Mouse (Mus musculus) left cerebral cortex, adult 9 months (tissue): ENCODE results near the gene Smyd3.
"Not testable (repeated sequence)": the region's sequence is repeated elsewhere in the genome, so short reads cannot be mapped to it uniquely, and the experiment has no call there.

Source experiments
- DNase-seq, 2 experiments: peaks; one replicate each; pipeline ENCODE4 v3.0.0; 2022; ENCODE audit warnings: low spot score in 2 of 2

Smyd3 gene

DNA sequence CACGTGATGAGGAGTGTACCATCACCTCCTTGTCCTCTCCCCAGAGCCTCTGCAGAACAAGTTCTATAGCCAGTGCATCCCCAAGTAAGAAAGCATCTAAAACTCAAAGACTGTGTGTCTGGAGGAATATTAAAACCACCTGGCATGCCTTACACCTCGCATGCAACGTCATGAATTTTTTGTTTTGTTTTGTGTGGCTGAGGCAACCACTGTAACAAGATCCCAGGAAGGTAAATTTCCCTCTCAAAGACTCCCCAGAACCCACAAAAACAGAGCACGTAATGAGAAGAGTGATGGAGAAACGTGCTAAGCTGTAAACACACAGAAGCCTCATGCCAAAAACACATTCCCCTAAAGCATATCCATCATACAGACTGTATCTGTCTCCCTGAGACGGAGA, 222.2 kb downstream of the Smyd3 start:
- no peak for DNase-seq

DNA sequence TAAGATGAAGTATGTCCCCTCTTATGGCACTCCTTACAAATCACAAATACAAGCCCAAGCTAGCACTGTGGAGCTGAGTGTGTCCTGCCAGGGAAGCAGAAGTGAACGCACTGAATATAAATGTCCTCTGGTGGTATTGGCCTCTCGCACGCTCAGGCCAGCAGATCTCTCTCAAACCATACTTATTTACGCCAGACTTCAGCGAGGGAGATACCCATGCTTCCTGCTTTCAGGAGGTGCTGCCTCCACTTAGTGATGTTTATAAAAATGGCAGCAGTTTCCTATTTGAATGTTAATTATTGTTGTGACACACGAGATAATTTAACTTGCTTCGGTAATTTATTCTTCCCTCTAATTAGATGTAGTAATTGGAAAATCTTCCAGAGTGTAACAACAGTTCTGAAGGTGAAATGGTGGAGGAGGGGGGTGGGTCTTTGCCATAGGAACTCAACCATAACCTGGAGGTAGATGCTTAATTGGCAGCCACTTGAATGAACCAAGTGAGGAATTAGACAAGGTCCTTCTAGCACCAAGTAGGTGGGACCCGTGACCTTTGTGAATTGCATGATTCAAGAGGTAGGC, 224.0 kb downstream of the Smyd3 start:
- no peak for DNase-seq

DNA sequence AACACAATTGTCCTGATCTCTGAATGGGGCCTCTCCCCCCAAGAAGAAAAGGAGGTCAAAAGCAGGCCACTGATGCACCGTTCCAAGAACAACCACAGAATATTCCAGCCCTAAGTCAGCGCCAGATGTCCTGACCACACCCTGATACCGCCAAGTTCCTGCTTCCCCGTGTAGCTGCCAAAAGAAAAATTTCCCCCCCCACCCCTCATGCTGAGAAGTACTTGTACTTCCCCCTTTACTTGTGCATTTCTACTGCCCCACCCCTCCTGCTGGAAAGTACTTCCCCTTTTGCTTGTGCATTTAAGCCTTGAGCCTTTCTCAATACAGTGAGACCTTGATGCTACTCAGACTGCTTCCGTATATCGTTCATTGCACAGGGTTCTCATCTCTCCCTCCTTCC, 227.7 kb downstream of the Smyd3 start:
- not testable (repeated sequence) for DNase-seq

DNA sequence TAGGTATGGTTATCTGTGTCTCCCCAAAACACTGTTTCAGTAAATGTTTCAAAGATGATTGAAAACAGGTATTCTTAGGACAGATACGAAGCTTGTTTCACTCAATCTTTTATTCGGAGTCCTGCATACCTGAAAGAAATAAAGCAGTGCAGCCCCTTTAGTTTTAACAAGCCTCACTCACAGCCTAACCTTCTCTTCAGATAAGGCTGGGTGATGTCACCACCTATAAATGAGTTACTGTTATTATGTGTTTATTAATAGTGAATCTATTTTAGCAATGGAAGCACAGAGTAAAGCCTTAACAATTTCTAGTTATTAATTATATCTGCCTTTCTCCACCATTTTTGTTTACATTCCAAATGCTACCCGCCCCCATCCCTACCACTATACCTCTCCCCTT, 228.1 kb downstream of the Smyd3 start:
- no peak for DNase-seq

DNA sequence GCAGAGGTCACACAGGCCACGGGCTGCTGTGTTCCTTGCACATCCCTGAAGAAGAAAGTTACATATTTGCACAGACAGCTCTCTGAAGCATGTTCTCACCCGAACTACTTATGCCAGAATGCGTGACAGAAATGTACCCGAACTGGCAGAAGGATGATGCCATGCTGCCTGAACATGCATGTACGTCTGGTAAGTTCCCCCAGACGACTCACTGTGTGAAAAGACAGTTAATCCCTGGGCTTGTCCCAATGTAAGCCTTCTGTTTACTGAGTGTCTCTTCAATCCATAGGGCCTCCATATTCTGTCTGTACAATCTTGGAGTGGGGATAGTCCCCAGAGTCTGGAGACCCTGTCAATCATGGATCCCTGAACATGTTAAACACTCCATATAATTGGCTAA, 231.1 kb downstream of the Smyd3 start:
- DNase-seq = no peak

DNA sequence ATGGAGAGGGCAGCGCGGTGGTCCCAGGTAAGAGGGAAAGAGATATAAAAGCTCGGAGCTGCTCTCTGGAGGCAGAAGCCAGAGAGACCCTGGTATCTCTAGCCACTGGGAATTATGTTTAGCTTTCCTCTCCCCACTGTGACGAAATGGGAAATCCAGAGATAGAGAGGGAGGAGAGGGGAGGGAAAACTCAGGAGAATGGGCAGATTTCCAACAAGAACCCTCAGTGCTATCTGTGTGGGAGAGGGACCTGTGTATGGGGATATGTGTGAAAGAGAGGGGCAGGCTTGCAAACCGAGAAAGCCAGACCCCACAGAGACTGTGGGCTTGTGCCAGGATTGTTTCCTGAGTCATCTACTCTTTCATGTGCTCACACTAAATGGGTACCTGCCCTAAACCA, 235.0 kb downstream of the Smyd3 start:
- DNase-seq = no peak

DNA sequence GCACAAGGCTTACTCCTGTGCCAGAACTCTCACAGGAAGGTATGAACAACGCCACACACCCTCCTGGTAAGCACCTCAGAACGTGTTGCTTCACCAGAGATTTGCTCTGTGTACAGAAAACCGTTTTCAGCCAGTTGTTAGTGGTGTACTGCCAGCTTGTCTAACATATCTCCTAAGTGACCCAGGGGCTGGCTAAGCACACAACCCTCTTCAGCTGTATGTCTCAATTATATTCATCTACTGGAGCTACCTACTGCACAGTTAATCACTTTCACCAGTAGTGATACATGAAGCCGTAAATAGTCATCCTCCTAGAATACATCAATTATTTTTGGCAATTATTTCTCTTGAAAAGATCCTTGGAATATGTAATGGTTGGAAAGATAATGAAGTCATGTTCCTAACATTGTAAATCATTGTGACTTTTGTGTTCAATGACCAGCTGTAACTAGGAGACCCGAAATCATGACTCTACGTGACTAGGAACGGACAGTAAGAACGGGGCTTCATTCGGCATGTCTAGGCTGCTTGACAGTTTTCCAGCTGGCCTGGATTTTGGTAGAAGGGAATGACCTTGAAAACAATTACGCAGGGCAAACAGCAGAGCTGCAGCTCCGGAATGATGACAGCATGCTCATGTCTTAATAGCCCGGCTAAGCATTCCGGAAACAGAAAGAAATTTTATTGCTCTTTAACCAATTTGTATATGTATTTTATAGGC, 236.3 kb downstream of the Smyd3 start:
- DNase-seq = no peak

DNA sequence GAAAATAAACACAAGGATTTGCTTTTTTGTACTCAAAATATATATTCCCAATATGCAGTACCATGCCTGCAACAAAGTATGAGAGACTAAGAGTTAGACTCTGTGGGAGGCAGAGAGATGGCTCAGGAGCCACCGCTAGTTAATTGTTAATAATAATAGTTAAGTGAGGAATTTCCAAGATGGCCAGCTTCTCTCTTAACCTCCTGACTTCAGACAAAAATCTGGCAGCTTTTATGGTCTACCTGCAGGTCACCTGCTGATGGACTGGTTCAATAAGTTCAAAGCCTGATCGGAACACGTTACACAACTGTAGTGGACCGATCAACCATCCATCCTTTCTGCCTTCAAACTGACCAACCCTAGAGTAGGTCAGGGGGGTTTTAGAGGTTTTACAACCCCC, 238.7 kb downstream of the Smyd3 start:
- DNase-seq = no peak

DNA sequence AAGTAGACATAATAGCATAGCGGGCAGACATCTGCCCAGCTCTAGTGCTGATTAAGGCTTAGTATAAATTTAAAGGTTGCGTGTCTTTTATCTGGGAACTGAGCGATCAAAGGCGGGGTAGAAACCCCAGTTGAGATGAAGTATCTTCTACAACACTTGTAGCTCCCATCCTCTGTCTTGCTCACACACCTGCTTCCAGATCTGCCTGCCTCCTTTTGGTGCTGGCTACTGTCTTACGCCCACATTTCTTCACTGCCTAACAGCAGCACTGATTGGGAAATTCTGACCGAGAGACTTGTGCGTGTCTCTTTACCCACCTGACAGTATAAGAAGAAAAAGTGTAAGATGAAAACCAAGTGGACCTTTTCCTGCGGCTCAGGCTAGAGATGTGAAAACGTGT, 240.5 kb downstream of the Smyd3 start:
- DNase-seq = no peak

DNA sequence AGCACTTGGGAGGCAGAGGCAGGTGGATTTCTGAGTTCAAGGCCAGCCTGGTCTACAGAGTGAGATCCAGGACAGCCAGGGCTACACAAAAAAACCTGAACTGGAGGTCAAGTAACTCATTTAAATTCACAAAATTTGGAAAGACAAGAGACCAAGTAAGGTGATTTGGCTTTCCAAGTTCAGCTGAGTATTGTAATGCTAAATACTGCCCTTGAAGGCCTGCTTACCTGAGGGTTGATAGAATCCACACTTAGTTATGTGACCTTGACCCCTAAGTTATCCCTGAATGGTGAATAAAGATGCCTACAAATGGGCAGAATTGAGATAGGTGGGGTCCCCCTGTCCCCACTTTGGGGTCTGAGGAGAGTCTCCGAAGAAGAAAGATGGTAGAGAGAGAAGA, 241.0 kb downstream of the Smyd3 start:
- no peak for DNase-seq

DNA sequence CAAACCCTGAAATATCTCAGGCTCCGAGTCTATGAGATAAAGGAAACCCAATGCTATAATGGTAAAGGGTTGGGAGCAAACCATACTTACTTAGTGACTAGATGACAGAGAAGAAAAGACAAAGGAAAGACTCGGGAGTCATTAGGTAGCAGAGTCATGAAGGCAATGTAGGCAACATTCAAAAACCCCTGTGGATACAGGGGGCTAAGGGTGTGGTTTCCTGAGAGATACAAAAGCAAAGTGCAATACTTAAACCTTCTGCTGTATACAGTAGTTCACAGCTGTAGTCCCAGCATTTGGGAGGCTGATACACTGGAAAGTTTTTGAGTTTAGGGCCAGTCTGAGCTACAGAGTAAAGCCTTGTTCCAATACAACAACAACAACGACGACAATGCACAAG, 244.9 kb downstream of the Smyd3 start:
- DNase-seq = no peak

DNA sequence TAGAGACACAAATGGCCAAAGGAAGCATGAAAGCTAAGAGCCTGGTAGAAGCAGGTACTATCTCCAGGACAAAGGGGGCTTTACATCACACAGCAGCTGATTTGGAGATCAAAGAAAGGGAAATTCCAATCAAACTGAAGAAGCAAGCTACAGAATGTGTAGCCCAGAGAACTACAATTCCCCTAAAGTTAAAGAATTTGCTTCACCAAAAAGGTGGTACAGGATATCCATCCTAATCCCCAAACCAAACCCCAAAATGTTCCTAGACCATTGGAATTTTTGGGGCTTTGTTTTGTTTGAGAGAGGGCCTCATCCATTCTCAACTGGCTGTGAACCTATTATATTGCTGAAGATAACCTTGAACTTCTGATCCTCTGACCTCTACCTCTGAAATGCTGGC, 245.5 kb downstream of the Smyd3 start:
- DNase-seq = no peak

DNA sequence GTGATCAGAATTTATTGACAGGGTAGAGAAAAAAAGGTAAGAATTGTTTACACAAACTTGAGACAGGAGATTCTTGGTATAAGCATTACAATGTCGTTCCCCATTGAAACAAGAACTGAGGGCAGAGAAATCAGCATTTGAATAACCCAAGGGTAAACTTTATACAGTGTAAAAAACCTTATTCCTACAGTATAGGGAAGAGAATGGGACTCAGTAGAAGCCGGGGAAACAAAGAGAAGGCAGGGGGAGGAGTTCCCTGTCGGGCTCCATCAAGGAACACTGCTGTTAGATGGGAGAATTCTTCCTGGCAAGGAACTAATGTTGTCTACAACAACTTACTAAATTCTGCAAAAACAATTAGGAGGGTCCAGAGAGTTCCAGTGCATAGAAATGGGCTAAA, 250.9 kb downstream of the Smyd3 start:
- DNase-seq = no peak

DNA sequence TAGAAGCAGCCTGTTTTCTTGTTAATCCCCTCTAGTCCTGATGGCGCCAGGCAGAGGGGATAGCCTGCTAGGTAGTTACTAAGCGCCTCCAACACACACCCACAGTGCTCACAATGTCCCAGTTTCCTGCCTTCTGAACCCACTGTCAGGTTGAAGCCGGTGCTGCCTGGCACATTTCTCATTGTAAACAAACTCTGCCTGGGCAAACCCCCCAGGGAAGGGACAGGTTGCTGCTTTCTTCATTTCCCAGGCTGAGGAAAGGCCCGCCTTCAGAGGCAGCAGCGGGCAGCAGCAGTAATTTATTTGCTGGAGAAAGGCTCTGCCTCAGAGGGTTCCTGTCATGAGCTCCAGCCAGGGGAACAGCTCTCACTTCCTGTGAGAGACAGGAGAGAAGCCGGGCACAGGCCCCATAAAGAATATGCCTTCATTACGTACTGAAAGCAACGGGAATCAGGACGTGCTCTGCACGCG, 256.3 kb downstream of the Smyd3 start:
- peak in 1 of 2 experiments; percentile 33 for DNase-seq

DNA sequence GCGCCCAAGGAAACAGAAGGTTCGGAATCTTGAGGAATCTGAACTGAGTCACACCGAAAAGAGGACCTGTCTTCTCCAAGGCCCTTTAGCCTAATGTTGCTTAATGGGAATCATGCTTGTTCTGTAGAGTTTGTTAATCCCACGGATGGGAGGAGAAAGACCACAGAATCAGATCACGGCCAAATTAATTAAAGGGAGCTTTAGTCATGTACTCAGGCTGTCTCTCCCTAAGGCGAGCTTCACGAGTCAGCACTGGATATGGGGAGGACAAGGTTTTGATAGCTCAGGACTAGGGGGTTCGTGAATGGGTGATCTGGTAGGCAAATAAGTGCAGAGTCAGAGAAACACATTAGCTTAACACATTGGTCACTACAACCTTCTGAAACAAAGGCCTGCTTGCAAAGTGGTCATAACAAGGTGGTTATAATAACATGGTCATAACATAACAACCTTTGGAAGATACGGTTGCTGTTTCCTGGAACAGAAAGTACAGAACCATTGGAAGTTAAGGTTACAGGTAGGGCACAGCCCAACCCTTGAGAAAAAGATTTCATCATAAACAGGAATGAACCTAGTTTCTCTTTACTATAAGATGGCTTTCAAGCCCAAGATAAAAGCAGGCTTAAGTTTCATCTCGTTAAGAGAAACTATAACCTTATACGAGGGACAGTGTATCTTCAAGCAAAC, 261.9 kb downstream of the Smyd3 start:
- DNase-seq = no peak

DNA sequence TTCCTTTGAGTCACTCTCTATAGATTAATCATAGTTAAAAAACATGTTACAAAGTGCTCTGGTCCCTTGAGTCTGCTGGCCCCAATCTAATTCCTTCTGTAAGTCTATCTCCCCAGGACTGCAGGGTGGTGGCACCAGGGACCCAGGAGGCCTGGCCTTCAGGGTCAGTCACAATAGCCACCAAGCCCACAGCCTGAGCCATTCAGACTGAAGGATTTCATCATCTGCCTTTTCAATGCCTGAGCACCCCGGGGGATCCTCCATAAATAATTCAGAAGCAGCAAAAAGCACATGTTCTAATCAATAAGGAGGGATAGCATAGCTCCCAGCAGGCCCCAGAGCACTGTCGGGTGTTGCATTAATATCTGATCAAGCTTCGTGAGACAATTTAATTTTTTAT, 263.3 kb downstream of the Smyd3 start:
- no peak for DNase-seq

DNA sequence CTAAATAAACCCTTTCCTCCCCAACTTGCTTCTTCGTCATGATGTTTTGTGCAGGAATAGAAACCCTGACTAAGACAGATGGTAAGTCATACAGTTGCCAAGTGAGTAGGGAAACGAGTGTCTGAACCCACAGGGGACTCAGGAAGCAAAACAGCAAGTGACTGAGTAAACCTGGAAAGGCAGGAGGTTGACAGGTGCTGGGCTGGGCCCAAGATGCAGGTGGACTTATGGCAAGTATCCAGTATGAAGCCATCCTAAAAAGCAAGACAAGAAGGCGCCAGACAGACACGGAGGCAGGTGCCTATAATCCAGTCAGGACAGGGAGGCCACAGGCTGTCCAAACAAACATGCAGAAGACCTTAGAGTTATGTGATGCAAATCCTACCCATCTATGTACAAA, 265.2 kb downstream of the Smyd3 start:
- no peak for DNase-seq

DNA sequence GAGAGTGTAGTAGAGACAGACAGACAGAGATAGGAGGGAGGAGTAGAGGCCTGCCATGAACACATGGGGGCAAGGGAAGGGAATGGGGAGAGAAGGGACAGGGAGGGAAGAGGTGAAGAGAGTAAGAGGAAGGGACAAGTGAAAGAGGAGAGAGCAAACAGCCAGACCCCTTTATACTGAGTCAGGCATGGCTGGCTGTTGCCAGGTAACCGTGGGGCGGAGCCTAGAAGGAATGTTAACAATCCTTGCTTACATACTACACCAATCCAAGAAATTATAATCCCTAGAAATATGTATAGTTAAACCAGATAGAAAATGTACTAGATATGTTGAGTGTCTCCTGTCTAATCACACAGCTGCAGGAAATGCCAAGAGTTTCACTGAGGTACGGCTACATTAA, 267.5 kb downstream of the Smyd3 start:
- no peak for DNase-seq

DNA sequence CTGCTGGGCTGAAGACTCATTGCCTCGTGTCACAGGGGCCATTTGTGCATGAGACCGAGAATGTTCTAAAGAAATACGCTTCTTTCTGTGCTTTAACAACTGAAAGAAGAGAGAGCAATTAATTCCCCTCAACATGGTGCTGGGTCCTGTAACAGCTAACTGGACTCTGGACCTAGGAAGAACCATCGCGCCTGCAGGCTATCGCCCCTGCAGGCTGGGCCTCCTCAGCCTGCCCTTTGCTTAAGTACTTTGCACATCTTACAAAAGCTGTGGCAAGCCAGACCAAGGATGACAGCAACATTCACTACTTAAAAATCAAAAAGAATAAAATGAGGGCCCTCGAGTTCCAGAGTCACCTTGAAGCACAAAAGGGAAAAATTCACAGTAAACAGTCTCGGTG, 274.3 kb downstream of the Smyd3 start:
- DNase-seq = no peak

DNA sequence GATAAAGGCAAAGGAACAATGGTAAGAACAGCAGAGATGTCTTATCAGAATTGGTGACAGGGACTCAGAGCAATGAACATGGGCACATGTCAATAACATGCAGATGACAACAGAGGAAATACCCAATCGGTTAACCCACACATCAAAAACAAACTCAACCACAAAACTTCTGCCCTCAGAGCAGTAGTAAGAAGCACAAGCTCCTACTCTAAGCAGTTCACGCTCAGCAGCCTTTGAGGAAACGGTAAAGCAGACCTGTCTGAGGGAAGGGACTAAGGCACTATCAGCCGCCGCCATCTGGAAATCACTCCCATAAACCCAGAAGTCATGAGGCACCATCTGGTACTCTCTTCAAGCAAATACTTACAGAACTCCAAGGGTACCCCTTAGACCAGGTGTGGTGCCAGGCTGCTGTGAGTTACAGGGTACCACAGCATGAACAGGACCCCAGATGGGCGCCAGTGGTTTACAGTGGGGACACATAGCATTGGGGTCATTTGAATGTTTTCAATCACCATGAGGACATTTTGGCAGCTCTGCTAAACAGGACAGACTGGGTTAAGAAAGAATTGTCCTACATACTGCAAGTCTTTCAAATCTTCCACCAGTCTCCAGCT, 277.1 kb downstream of the Smyd3 start:
- DNase-seq = no peak

DNA sequence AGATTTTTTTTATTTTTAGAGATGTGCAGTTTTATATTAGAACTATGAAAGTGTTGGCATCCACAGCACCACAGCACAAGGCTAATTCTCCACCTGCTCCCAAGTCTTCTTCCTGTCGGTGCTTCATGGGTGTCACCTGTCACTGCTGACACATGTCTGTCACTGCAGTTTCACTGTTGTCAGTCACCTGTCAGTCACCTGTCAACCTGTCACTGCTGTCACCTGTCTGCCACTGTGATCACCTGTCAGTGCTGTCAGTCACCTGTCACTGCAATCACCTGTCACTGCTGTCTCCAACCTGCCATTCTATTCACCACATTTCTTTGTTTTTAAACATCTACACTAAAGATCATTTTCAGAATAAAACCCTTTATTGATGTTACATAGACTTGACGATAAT, 279.2 kb downstream of the Smyd3 start:
- no peak for DNase-seq

DNA sequence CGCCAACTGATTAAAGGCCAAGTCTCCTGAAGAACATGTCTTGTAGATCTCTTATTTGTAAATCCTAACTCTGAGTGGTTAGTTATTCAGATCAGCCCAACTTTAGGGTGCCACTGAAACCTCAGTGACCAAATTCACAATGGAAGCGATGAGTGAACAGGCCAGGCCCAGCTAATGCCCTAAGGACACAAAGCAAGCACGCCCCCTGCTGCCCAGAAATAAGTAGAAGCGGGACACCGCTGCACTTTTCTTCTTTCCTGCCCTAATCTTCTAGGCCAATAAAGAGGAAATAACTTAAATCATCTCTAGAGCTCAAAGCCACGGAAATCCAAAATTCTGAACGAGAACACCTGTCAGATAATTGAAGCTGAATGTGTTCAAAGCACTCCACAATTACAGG, 279.9 kb downstream of the Smyd3 start:
- no peak for DNase-seq
